Mouse (Mus musculus) limb, embryonic 14.5 days (tissue): ENCODE results near the gene Ing4. TPM values are rescaled to one million over a fixed set of nuclear protein-coding genes. Genes with fewer than 3 reads are reported as not detected.

ENCODE experiments used
- ATAC-seq: fragments of 200-750 bp; cut with Nextera tagmentation; 2 replicates; pipeline ENCODE4 v1.8.0; 2017; ENCODE audit warnings: low read depth, moderate number of reproducible peaks, moderate TSS enrichment; ENCODE audit not compliant: low FRiP score
- DNase-seq: peaks from one replicate; pipeline ENCODE4 v3.0.0-alpha.2; 2015; ENCODE audit warnings: low spot score
- H3K27ac ChIP-seq: fragments of 300-500 bp; sonication (generic); replicated peaks from 2 replicates; pipeline ENCODE4 v1.5.1; 2014; ENCODE audit warnings: low read depth, mild to moderate bottlenecking, low read length, moderate library complexity, mixed read lengths
- H3K27me3 ChIP-seq: fragments of 300-500 bp; sonication (generic); 2 replicates; pipeline ENCODE4 v1.6.1; 2014; ENCODE audit warnings: low read length, mixed read lengths; ENCODE audit not compliant: control insufficient read depth, insufficient read depth
- H3K36me3 ChIP-seq: fragments of 300-500 bp; sonication (generic); 2 replicates; pipeline ENCODE4 v1.6.1; 2014; ENCODE audit warnings: mild to moderate bottlenecking, low read length, moderate library complexity, mixed read lengths; ENCODE audit not compliant: control insufficient read depth, insufficient read depth
- H3K4me1 ChIP-seq: fragments of 300-500 bp; sonication (generic); 2 replicates; pipeline ENCODE4 v1.6.1; 2014; ENCODE audit warnings: antibody characterized with exemption, low read length, mixed read lengths; ENCODE audit not compliant: control insufficient read depth, insufficient read depth
- H3K4me2 ChIP-seq: fragments of 300-500 bp; sonication (generic); replicated peaks from 2 replicates; pipeline ENCODE4 v1.6.1; 2014; ENCODE audit warnings: low read depth, mild to moderate bottlenecking, low read length, moderate library complexity; ENCODE audit not compliant: severe bottlenecking
- H3K4me3 ChIP-seq: fragments of 300-500 bp; sonication (generic); replicated peaks from 2 replicates; pipeline ENCODE4 v1.5.1; 2014; ENCODE audit warnings: low read length
- H3K9ac ChIP-seq: fragments of 300-500 bp; sonication (generic); 2 replicates; pipeline ENCODE4 v1.6.1; 2014; ENCODE audit warnings: mild to moderate bottlenecking, low read depth, low read length, moderate library complexity; ENCODE audit not compliant: severe bottlenecking
- H3K9me3 ChIP-seq: fragments of 300-500 bp; sonication (generic); 2 replicates; pipeline ENCODE4 v1.6.1; 2016; ENCODE audit warnings: low read length; ENCODE audit not compliant: control insufficient read depth
- POLR2A ChIP-seq: fragments of 200-500 bp; IDR thresholded peaks from 2 replicates; pipeline ENCODE4 v1.8.0; 2012; ENCODE audit warnings: inconsistent platforms, mild to moderate bottlenecking, moderate library complexity, borderline replicate concordance; ENCODE audit not compliant: insufficient read depth, insufficient read length; ENCODE audit errors: extremely low read depth
- WGBS: fragments of 180-500 bp; shearing (Covaris S2); extraction: QIAGEN DNeasy Blood & Tissue Kit; methylation state at CpG from one replicate; pipeline ENCODE4 v1.1.7; 2014; 5-methylcytosine and 5-hydroxymethylcytosine counted together
- polyA plus RNA-seq, 2 experiments: library from polyadenylated mRNA; depleted of rRNA in 1 of 2; stranded (reverse) in 1 of 2; unstranded in 1 of 2; fragments of >200 nt; fragmentation: Nextera tagmentation in 1 of 2; extraction: Ambion mirVana in 1 of 2; gene quantifications; 2 replicates each; pipeline versions ENCODE4 v1.2.1 to v1.2.3; 2012 to 2014

Gene Ing4
- polyA plus RNA-seq, 2 experiments: 122 to 143 TPM

GRCm38 (mm10) chr6:125067571-125067995 is 28.0 kb downstream of the Ing4 start, which contains the start of gene Lpar5:
Gene Lpar5, plus strand, starts transcription at chr6:125067920.
- ATAC-seq (no peak), DNase-seq (no peak)
- no peaks in the 10 kb centered on the region for H3K9me3 ChIP-seq
- no peaks in the 10 kb centered on the region for H3K36me3 ChIP-seq
- no peak within 1 kb of the TSS for H3K4me3 ChIP-seq
- H3K27ac ChIP-seq: no peak within 1 kb of the TSS
- 42% methylated on average over 8 of the region's 8 CpGs for WGBS
- H3K4me1 ChIP-seq: peaks cover 15% of the 10 kb centered on the region
- no peak within 1 kb of the TSS for H3K9ac ChIP-seq
- H3K27me3 ChIP-seq: no peaks in the 10 kb centered on the region
- no peak for TF ChIP-seq POLR2A
- no peak within 1 kb of the TSS for H3K4me2 ChIP-seq

GRCm38 (mm10) chr6:125071170-125071895 is 31.8 kb downstream of the Ing4 start:
- H3K4me2 ChIP-seq: 0 out of 2 replicates have a peak overlapping the region, but pooled peaks have one; percentile 15
- no peak for DNase-seq
- no peaks in the 10 kb centered on the region for H3K9me3 ChIP-seq
- peak overlapping the region; percentile 88 for H3K27ac ChIP-seq
- H3K9ac ChIP-seq: 0 out of 2 replicates have a peak overlapping the region, but pooled peaks have one; percentile 16
- ATAC-seq: peak; percentile 29; the same call in 1 of the 2 replicates
- peaks cover 15% of the 10 kb centered on the region for H3K4me1 ChIP-seq
- H3K36me3 ChIP-seq: no peaks in the 10 kb centered on the region
- 81% methylated on average over 18 of the region's 18 CpGs for WGBS
- H3K4me3 ChIP-seq: no peak overlapping the region
- H3K27me3 ChIP-seq: no peaks in the 10 kb centered on the region
- no peak for TF ChIP-seq POLR2A

DNA sequence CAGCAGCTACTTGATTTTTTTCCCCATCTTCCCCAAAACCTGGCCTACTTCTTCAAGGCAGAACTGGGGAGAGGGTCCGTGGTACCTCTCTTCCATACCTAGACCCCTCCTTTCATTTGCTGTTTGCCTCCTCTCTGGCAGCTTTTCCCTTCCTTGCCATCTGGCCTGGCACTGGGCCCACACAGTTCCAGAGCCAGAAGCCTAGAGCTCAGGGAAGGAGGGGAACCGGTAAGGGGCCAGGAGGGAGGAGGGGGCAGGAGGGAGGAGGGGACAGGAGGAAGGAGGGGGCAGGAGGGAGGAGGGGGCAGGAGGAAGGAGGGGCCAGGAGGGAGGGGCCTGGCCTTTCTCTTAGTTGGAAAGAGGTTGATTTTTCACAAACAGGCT is 32.3 kb downstream of the Ing4 start:
- no peaks in the 10 kb centered on the region for H3K27me3 ChIP-seq
- no peaks in the 10 kb centered on the region for H3K36me3 ChIP-seq
- 6% methylated on average over 2 of the region's 2 CpGs for WGBS
- no peaks in the 10 kb centered on the region for H3K9me3 ChIP-seq
- no peak overlapping the region for H3K4me3 ChIP-seq
- TF ChIP-seq POLR2A: no peak
- 0 out of 2 replicates have a peak overlapping the region, but pooled peaks have one; percentile 16 for H3K9ac ChIP-seq
- peaks cover 15% of the 10 kb centered on the region for H3K4me1 ChIP-seq
- H3K27ac ChIP-seq: peak overlapping the region; percentile 88
- H3K4me2 ChIP-seq: 0 out of 2 replicates have a peak overlapping the region, but pooled peaks have one; percentile 15
- ATAC-seq (peak; percentile 77), DNase-seq (peak; percentile 77)

DNA sequence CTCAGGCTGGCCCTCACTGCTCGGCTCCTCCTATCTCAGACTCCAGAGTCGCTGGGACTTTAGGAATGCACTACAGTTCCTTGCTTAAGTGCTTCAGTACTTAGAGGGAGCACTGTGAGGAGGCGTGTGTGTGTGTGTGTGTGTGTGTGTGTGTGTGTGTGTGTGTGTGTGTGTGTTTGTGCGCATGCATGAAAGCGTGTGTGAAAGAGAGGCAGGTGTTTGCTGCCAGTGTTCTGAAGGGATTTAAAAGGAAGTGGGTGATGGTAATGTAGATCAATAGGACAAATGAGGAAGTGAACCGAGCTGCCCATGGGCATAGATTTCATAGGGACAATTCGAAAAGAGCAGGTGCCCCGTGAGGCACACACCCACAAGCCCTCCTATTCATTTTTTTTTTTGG is 34.3 kb downstream of the Ing4 start:
- Histone ChIP-seq H3K36me3 (no peaks in the 10 kb centered on the region), H3K4me2 (no peak overlapping the region), H3K9ac (no peak overlapping the region), H3K9me3 (no peaks in the 10 kb centered on the region), H3K4me1 (peaks cover 15% of the 10 kb centered on the region), H3K27ac (no peak overlapping the region), H3K4me3 (no peak overlapping the region), H3K27me3 (no peaks in the 10 kb centered on the region)
- WGBS: 74% methylated on average over 8 of the region's 8 CpGs
- no peak for ATAC-seq
- no peak for TF ChIP-seq POLR2A
- DNase-seq: no peak

DNA sequence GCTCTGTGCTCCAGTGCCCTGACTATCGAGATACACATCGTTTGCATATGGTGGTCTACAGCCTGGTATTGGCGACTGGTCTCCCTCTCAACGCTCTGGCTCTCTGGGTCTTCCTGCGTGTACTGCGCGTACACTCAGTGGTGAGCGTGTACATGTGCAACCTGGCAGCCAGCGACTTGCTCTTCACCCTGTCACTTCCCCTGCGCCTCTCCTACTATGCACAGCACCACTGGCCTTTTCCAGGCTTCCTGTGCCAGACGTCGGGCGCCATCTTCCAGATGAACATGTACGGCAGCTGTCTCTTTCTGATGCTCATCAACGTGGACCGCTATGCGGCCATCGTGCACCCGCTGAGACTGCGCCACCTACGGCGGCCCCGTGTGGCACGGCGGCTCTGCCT is 41.8 kb downstream of the Ing4 start:
- no peaks in the 10 kb centered on the region for H3K27me3 ChIP-seq
- peak overlapping the region; percentile 46 for H3K4me3 ChIP-seq
- H3K4me2 ChIP-seq: peak overlapping the region; percentile 83
- H3K4me1 ChIP-seq: 0 out of 2 replicates have a peak, but pooled peaks cover 2% of the 10 kb centered on the region
- peak overlapping the region; percentile 84 for H3K27ac ChIP-seq
- peak overlapping the region; percentile 64 for H3K9ac ChIP-seq
- ATAC-seq: no peak; the same call in 1 of the 2 replicates
- WGBS: 23% methylated on average over 25 of the region's 25 CpGs
- H3K9me3 ChIP-seq: no peaks in the 10 kb centered on the region
- no peaks in the 10 kb centered on the region for H3K36me3 ChIP-seq
- no peak for TF ChIP-seq POLR2A
- no peak for DNase-seq
